Mouse (Mus musculus) ES-E14 (cell line): ENCODE data around the gene Tox3. TPM values are rescaled to one million over a fixed set of nuclear protein-coding genes. Genes with fewer than 3 reads are reported as not detected.

Experiments used
- DNase-seq: peaks from one replicate; pipeline ENCODE4 v3.0.0-alpha.2; 2013; ENCODE audit warnings: low read depth, low spot score
- H3K27ac ChIP-seq: 2 replicates; pipeline ENCODE4 v1.5.1; 2012; ENCODE audit warnings: low read depth, mild to moderate bottlenecking, low read length, moderate library complexity, mixed read lengths; ENCODE audit not compliant: poor library complexity, insufficient read depth, severe bottlenecking
- H3K36me3 ChIP-seq: 2 replicates; pipeline ENCODE4 v1.6.1; 2012; ENCODE audit warnings: mild to moderate bottlenecking, low read length, moderate library complexity, mixed read lengths; ENCODE audit not compliant: control insufficient read depth, poor library complexity, insufficient read depth, severe bottlenecking
- H3K4me1 ChIP-seq, 2 experiments: fragments of 150-350 bp in 1 of 2; sonication (generic) in 1 of 2; 2 replicates each; pipeline ENCODE4 v1.6.1; 2012; ENCODE audit warnings: low read length in 2 of 2, mild to moderate bottlenecking in 1 of 2, mixed read lengths in 1 of 2; ENCODE audit not compliant: control insufficient read depth in 2 of 2, insufficient read depth in 2 of 2, poor library complexity in 1 of 2
- H3K4me3 ChIP-seq, 2 experiments: fragments of 150-350 bp in 1 of 2; sonication (generic) in 1 of 2; 2 replicates each; pipeline ENCODE4 v1.5.1; 2012; ENCODE audit warnings: low read length in 2 of 2, low read depth in 1 of 2, mild to moderate bottlenecking in 1 of 2, mixed read lengths in 1 of 2; ENCODE audit not compliant: insufficient read depth in 1 of 2, poor library complexity in 1 of 2, severe bottlenecking in 1 of 2
- H3K9ac ChIP-seq: 2 replicates; pipeline ENCODE4 v1.6.1; 2012; ENCODE audit warnings: low read depth, mild to moderate bottlenecking, low read length, mixed read lengths; ENCODE audit not compliant: poor library complexity, insufficient read depth, severe bottlenecking
- H3K9me3 ChIP-seq: fragments of 150-350 bp; sonication (generic); 2 replicates; pipeline ENCODE4 v1.6.1; 2012; ENCODE audit warnings: low read depth, mild to moderate bottlenecking, low read length; ENCODE audit not compliant: control insufficient read depth, insufficient read depth
- CHD2 ChIP-seq: IDR thresholded peaks from 2 replicates; pipeline ENCODE4 v1.6.1; 2014; ENCODE audit warnings: mild to moderate bottlenecking, low read depth, low read length, inconsistent platforms
- HCFC1 ChIP-seq: IDR thresholded peaks from 2 replicates; pipeline ENCODE4 v1.6.1; 2012; ENCODE audit warnings: low read length, inconsistent platforms, borderline replicate concordance; ENCODE audit not compliant: insufficient read depth
- MAFK ChIP-seq: IDR thresholded peaks from 2 replicates; pipeline ENCODE4 v1.6.1; 2014; ENCODE audit warnings: mild to moderate bottlenecking, low read depth, low read length, inconsistent platforms; ENCODE audit not compliant: insufficient read depth
- ZC3H11A ChIP-seq: IDR thresholded peaks from 2 replicates; pipeline ENCODE4 v1.6.1; 2012; ENCODE audit warnings: low read depth, mild to moderate bottlenecking, inconsistent platforms, low read length, borderline replicate concordance
- ZNF384 ChIP-seq: IDR thresholded peaks from 2 replicates; pipeline ENCODE4 v1.6.1; 2012; ENCODE audit warnings: low read depth, low read length, inconsistent platforms
- in situ Hi-C, 2 experiments: fragments of 600-800 bp; cut with MboI; formaldehyde crosslinking; loops; one replicate each; pipeline ENCODE4 v1.15.1; 2025; ENCODE audit warnings: low sequenced_read_pairs in 2 of 2, inconsistent platforms in 1 of 2; ENCODE audit not compliant: unreplicated experiment in 2 of 2
- total RNA-seq: library from RNA; depleted of rRNA; stranded (reverse); fragments of 300-350 nt; gene quantifications from 2 replicates; pipeline ENCODE4 v1.2.3, GENCODE M21; 2012

Gene Tox3
- total RNA-seq, 1 experiment = 0.67 TPM

DNA sequence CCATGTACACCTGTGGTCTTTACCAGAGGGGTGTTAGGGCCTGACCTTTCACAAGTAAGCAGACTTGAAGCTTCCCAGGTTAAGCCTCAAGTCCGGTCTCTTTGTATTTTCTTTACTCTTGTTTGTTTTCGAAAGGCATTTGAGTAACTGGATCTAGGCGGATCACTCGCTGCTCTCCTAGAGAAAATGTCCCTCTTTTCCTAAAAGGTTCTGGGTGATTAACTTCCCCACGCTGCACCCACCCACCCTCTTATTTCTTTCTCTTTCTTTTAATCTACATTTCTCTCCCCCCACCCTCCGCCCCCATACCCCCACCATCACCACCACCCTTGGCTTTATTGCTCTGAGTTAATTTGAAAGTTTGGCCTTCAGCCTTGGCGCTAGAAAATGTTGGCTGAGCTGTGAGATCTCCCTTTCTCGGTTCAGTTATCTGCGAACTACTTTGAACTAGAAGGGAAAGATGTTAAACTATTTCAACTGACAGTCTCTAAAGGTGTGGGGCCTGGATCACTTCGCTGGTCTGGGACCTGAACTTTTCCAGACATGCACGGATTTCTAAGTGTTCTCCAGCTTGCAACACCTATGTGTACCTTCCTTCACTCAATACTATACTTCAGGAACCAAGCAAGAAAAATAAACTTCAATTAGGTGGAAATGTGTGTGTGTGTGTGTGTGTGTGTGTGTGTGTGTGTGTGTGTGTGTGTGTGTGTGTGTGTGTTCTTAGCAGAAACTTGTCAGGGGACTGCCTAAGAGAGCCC, 962 bp upstream of the Tox3 start:
- H3K27ac ChIP-seq = no peak overlapping the region
- TF ChIP-seq ZC3H11A (no peak), ZNF384 (no peak), MAFK (no peak), HCFC1 (no peak), CHD2 (no peak)
- peak overlapping the region; percentile 60 to 78; a peak in 3 of 4 replicates for H3K4me3 ChIP-seq
- H3K9ac ChIP-seq = no peak overlapping the region
- in situ Hi-C loops = no loop called here
- H3K9me3 ChIP-seq = no peaks in the 10 kb centered on the region
- no peak for DNase-seq
- H3K4me1 ChIP-seq = peaks cover 0 to 4% of the 10 kb centered on the region in 2 experiments; a peak in 1 of 4 replicates
- no peaks in the 10 kb centered on the region for H3K36me3 ChIP-seq

GRCm38 (mm10) chr8:90347581-90348177, 464 bp downstream of the Tox3 start:
- Histone ChIP-seq H3K9me3 (no peaks in the 10 kb centered on the region), H3K4me1 (peaks cover 0 to 4% of the 10 kb centered on the region in 2 experiments; a peak in 1 of 4 replicates), H3K36me3 (no peaks in the 10 kb centered on the region), H3K27ac (no peak overlapping the region), H3K9ac (peak overlapping the region; percentile 71), H3K4me3 (peak overlapping the region; percentile 78 to 79)
- no peak for TF ChIP-seq CHD2
- TF ChIP-seq MAFK = no peak
- TF ChIP-seq HCFC1 = no peak
- TF ChIP-seq ZNF384 = no peak
- no peak for TF ChIP-seq ZC3H11A
- DNase-seq = no peak
- in situ Hi-C loops = no loop called here

DNA sequence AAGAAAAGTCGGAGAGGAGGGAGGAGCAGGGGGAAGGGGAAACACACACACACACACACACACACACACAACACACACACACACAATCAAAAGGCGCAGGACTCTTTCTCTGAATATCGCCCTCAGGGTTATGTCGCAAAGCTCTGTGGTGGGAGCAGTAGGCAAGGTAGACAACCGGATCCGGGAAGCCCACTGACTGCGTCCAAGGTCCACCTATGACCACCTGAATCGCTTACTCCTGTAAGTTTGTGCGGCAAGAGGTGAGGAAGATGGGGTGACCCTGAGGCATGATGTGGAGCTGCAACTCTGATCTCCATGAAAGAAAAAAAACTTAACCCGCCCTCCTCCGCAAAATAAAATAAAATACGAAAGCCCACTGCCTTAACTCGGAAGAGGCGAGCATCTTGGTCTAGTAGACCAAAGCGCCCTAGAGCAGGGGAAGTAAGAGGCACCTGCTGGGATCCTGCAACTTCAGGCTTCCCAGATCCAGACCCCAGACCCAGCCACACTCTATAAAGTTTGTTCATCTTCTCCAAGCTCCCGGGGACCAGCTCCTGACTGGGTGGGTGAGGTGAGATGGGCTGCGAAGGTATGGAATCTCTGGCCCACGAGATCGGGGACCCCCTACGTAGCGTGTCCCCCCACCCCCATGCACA, 1.1 kb downstream of the Tox3 start:
- peak overlapping the region; percentile 57; the same call in 1 of the 2 replicates for H3K9ac ChIP-seq
- H3K9me3 ChIP-seq = no peaks in the 10 kb centered on the region
- no peaks in the 10 kb centered on the region for H3K36me3 ChIP-seq
- no peak for TF ChIP-seq ZC3H11A
- no peak for TF ChIP-seq ZNF384
- no peak for TF ChIP-seq CHD2
- no peak for TF ChIP-seq HCFC1
- no peak for TF ChIP-seq MAFK
- H3K27ac ChIP-seq = no peak overlapping the region
- in situ Hi-C loops = no loop called here
- H3K4me1 ChIP-seq = peaks cover 0 to 4% of the 10 kb centered on the region in 2 experiments; a peak in 1 of 4 replicates
- no peak for DNase-seq
- peak overlapping the region; percentile 78 to 79 for H3K4me3 ChIP-seq

DNA sequence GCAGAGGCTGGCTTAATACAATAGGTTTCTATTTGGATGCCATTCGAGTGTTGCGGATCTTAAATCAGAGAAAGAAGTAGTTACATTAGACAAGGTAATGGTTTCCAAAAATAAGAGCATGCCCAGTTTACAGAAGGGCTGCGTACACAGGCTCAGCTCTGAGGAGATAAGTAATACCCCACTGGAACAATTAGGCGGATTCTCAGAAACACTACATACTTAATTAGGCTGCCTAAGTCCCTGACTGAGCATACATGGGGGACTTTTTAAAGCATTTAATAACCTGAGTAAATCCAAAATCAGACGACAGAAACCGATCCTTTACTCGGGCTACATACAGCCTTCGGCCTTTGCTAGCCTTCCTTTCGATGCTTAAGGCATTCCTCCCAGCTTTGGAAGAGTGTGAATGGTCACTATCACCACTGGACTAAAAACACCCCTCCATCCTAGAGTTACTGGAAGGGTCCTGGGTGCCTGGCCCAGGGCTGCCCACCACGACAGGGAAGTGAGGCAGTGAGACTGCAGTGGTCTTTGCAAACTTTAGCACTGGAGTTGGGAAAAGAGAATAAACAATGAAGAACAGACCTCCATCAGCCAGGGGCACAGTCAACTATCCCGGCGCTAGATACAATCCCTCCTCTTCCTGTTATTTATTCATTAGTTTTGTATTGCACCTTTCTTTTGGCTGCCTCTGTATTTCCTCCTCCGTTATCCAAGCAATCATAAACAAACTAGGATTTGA, 1.8 kb downstream of the Tox3 start:
- Histone ChIP-seq H3K9ac (no peak overlapping the region), H3K36me3 (no peaks in the 10 kb centered on the region), H3K4me3 (no peak overlapping the region), H3K9me3 (no peaks in the 10 kb centered on the region), H3K4me1 (peaks cover 0 to 4% of the 10 kb centered on the region in 2 experiments; a peak in 1 of 4 replicates), H3K27ac (no peak overlapping the region)
- TF ChIP-seq ZNF384 = no peak
- TF ChIP-seq HCFC1 = no peak
- no peak for TF ChIP-seq ZC3H11A
- no peak for TF ChIP-seq CHD2
- TF ChIP-seq MAFK = no peak
- in situ Hi-C loops = no loop called here
- no peak for DNase-seq
